Mouse (Mus musculus): ENCODE data around the gene Ccdc134.

Ccdc134 gene

DNA sequence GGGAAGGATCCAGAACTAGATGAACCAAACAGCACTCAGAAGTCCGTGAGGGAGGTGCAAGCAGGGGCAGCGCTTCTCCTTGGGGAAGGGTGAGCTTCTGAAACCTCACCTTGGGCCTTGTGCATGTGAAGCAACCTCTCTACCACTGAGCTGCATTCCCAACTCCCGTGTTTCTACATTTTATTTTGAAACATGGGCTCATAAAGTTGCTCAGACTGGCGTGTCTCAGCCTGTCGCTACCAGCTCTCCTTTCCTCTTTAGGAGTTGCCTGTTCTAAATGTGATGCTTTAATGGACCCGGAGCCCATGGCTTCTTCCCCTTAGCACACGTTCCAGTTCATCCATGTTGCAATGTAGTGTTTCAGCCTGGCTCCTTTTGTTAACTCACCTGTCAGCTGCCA is 24.7 kb downstream of the Ccdc134 start:
- peaks cover 70% of the 10 kb centered on the region for H3K36me3 ChIP-seq (ENCODE audit: insufficient read depth, low read length)
- H3K27me3 ChIP-seq (ENCODE audit: insufficient read depth, low read length), result no peaks in the 10 kb centered on the region
- peaks cover 94% of the 10 kb centered on the region for H3K4me1 ChIP-seq (replicated peaks; ENCODE audit: low read depth, low read length)
- no peak for TF ChIP-seq POU5F1 (IDR thresholded peaks at IDR 0.05; ENCODE audit: borderline replicate concordance, low read length)
- no peak for TF ChIP-seq NANOG (IDR thresholded peaks at IDR 0.05; ENCODE audit: borderline replicate concordance, low read length)
- TF ChIP-seq CTCF (conservative IDR thresholded peaks at IDR 0.05; ENCODE audit: low read length), result no peak
- 0 out of 2 replicates have a peak overlapping the region, but pooled peaks have one; percentile 3 for H3K4me3 ChIP-seq (replicated peaks; ENCODE audit: low read length)
- H3K9me3 ChIP-seq (ENCODE audit: low read length), result peaks cover 4% of the 10 kb centered on the region; the same call in 1 of the 2 replicates

DNA sequence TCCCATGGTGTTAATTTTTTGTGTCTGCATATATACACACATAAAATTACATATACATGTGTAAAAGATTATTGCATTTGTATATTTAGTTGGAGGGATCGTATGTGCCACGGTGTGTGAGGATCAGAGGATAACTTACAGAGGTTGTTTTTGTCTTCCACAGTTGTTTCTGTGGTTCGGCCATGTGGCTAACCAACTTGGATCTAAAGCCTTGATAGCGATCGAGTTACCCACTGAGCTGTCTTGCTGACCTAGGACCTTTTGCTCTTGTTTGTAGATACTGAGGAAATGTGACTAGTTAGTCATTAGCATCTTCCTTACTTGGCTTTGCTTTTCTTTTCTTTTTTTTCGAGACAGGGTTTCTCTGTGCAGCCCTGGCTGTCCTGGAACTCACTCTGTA is 28.6 kb downstream of the Ccdc134 start:
- H3K4me1 ChIP-seq (replicated peaks; ENCODE audit: low read depth, low read length), result peaks cover 99% of the 10 kb centered on the region

DNA sequence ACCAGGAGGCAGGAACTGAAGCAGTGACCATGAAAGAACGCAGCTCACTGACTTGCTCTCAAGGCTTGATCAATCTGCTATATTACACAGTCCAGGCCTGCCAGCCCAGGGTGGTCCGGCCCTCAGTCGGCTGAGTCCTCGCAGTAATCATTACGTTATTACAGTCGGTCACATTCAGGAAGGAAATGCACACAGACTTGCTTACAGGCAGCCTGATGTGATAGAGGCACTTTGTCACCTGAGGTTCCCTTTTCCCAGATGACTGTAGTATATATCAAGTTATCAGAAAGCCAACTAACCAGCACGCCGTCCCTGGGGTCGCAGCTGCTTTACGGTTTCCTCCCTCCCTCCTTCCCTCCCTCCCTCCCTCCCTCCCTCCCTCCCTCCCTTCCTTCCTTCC is 29.2 kb downstream of the Ccdc134 start:
- TF ChIP-seq POU5F1 (IDR thresholded peaks at IDR 0.05; ENCODE audit: borderline replicate concordance, low read length) (no peak), NANOG (IDR thresholded peaks at IDR 0.05; ENCODE audit: borderline replicate concordance, low read length) (no peak), CTCF (conservative IDR thresholded peaks at IDR 0.05; ENCODE audit: low read length) (no peak)
- H3K27me3 ChIP-seq (ENCODE audit: insufficient read depth, low read length), result no peaks in the 10 kb centered on the region
- H3K36me3 ChIP-seq (ENCODE audit: insufficient read depth, low read length), result peaks cover 73% of the 10 kb centered on the region
- H3K4me3 ChIP-seq (replicated peaks; ENCODE audit: low read length), result no peak overlapping the region
- no peaks in the 10 kb centered on the region for H3K9me3 ChIP-seq (ENCODE audit: low read length)
- peaks cover 99% of the 10 kb centered on the region for H3K4me1 ChIP-seq (replicated peaks; ENCODE audit: low read depth, low read length)

More for the DNA sequence above, 28.6 kb downstream of the Ccdc134 start:
- H3K4me3 ChIP-seq (replicated peaks; ENCODE audit: low read length), result no peak overlapping the region
- H3K36me3 ChIP-seq (ENCODE audit: insufficient read depth, low read length), result peaks cover 74% of the 10 kb centered on the region
- TF ChIP-seq POU5F1 (IDR thresholded peaks at IDR 0.05; ENCODE audit: borderline replicate concordance, low read length) (no peak), CTCF (conservative IDR thresholded peaks at IDR 0.05; ENCODE audit: low read length) (no peak), NANOG (IDR thresholded peaks at IDR 0.05; ENCODE audit: borderline replicate concordance, low read length) (no peak)
- no peaks in the 10 kb centered on the region for H3K9me3 ChIP-seq (ENCODE audit: low read length)
- no peaks in the 10 kb centered on the region for H3K27me3 ChIP-seq (ENCODE audit: insufficient read depth, low read length)

DNA sequence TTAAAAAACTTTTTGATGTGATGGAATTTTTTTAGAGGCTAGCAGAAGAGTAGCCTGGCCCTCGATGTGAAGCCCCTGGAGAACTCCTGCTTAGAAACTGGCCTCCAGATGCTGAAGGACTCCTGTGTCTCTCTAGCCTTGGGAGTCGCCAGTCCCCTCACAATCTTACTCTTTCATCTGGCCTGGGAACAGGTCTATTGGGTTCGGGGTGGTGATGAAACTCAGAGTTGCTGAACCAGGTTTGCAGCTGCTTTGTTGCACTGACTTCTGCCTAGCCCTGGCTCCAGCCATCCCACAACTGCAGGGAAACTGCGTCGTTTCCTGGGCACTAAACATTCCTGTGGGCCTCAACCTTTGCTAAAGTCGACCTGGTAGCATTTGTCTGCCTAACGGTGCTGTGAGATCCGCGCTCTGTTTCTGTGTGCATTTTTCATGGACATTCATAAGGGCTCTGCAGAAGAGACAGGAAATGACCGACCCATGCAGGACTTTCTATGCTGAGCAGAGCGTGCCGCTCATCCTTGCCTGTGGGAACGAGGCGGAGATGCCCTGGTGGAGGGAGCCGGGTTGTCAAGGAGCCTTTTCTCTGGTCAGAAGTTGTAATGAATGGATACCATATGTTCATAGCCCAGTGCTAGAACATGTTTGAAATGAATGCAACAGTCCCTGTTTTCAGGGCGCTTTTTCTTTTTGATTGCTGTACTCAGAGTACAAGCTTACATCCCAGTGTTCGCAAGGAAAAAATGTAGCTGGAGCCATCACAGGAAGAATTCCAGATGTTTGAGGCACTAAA is 30.7 kb downstream of the Ccdc134 start:
- Histone ChIP-seq H3K4me1 (replicated peaks; ENCODE audit: low read depth, low read length) (peaks cover 98% of the 10 kb centered on the region), H3K9me3 (ENCODE audit: low read length) (no peaks in the 10 kb centered on the region), H3K27me3 (ENCODE audit: insufficient read depth, low read length) (no peaks in the 10 kb centered on the region), H3K4me3 (replicated peaks; ENCODE audit: low read length) (peak overlapping the region; percentile 41), H3K36me3 (ENCODE audit: insufficient read depth, low read length) (peaks cover 67% of the 10 kb centered on the region)
- TF ChIP-seq NANOG (IDR thresholded peaks at IDR 0.05; ENCODE audit: borderline replicate concordance, low read length) (no peak), CTCF (conservative IDR thresholded peaks at IDR 0.05; ENCODE audit: low read length) (no peak), POU5F1 (IDR thresholded peaks at IDR 0.05; ENCODE audit: borderline replicate concordance, low read length) (no peak)

DNA sequence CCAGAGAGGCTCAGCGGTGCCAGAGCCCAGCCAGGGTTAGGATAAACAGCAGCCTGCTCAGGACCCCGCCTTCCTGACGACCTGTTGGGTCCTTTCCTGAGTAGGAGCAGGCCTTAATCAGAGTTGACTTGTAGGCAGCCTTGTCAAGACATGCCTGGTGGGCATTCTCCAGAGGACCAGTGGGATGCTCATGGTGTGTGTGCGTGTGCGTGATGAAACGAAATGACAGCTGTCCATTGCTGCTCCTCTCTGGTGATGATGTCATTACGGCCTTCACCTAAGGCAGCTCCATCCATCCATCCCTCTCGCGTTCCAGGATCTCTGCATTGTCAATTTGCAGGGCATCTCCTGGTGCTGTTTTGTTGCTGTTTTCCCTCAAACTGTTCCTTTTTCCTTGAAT is 31.7 kb downstream of the Ccdc134 start:
- Histone ChIP-seq H3K4me1 (replicated peaks; ENCODE audit: low read depth, low read length) (peaks cover 97% of the 10 kb centered on the region), H3K4me3 (replicated peaks; ENCODE audit: low read length) (no peak overlapping the region), H3K9me3 (ENCODE audit: low read length) (no peaks in the 10 kb centered on the region), H3K36me3 (ENCODE audit: insufficient read depth, low read length) (peaks cover 57% of the 10 kb centered on the region), H3K27me3 (ENCODE audit: insufficient read depth, low read length) (no peaks in the 10 kb centered on the region)
- no peak for TF ChIP-seq CTCF (conservative IDR thresholded peaks at IDR 0.05; ENCODE audit: low read length)

DNA sequence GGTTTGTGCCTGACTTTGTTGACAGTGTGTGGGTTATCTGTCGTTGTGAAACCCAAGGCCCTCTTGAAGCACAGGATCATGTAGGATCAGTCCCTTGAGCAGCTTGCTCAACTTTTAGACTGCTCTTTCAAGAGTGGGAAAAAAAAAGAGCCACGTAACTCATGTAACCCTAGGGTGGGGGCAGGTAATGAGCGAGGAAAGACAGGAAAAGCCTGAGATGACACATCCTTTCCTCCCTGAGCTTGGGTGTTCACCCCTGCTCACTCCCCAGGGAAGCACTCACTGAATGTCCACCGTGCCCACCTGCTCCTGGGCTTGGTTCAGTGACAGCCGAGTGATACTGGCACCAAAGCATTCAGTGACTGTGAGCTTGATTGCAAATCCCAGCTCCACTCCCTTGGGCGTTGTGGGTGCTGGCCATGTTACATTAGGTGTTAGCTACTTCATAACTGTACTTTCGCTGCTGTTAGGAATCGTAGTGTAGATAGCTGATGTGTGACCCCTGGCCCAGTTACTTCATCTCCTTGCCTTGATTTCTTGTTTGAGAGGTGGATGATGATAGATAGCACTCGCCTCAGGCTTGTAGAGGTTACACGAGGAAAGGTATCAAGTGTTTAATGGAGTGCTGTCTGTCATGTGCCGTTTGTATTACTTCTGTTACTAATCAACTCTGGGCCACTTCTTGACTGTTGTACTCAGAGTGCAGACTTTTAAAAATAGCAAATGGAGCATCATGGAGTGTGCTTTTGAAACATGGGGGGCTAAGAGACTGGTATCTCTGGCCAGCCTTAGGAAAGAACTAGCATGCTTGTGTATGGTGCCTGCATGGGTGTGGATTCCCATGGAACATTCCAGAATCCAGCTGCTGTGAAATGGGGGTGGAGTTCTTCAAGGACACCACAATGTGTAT is 33.3 kb downstream of the Ccdc134 start:
- Histone ChIP-seq H3K4me1 (replicated peaks; ENCODE audit: low read depth, low read length) (peaks cover 97% of the 10 kb centered on the region), H3K36me3 (ENCODE audit: insufficient read depth, low read length) (peaks cover 46% of the 10 kb centered on the region), H3K4me3 (replicated peaks; ENCODE audit: low read length) (no peak overlapping the region), H3K27me3 (ENCODE audit: insufficient read depth, low read length) (no peaks in the 10 kb centered on the region), H3K9me3 (ENCODE audit: low read length) (no peaks in the 10 kb centered on the region)
- TF ChIP-seq CTCF (conservative IDR thresholded peaks at IDR 0.05; ENCODE audit: low read length), result no peak
- TF ChIP-seq NANOG (IDR thresholded peaks at IDR 0.05; ENCODE audit: borderline replicate concordance, low read length), result no peak
- no peak for TF ChIP-seq POU5F1 (IDR thresholded peaks at IDR 0.05; ENCODE audit: borderline replicate concordance, low read length)

DNA sequence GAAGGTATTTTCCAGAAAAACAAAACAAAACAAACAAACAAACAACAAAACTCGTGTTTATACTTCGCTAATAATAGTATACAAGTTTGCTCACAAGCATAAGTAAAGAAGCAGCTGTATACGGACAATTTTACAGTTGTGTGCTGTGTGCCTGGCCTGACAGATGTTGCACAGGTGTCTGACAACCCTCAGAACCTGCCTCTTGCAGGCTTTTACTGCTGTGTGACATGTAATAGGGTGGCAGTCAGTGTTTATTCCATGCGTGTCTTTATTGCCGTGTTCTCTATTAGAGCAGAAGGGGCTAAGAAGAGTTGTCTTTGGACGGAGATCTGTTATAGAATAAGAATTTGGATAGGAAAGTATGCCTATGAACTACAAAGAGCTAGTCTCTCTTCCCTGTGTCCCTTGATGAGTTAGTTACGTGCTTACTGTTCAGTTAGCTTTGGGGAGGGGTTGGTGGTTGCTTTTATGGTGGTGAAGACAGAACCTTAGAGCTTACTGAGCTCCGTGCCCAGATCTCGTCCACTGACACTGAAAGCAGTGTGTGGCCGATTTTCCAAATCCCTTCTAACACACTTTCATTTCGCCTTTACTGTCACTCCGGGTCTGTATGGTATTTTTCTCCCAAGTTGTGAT is 34.4 kb downstream of the Ccdc134 start:
- Histone ChIP-seq H3K4me3 (replicated peaks; ENCODE audit: low read length) (no peak overlapping the region), H3K4me1 (replicated peaks; ENCODE audit: low read depth, low read length) (peaks cover 97% of the 10 kb centered on the region), H3K9me3 (ENCODE audit: low read length) (no peaks in the 10 kb centered on the region), H3K36me3 (ENCODE audit: insufficient read depth, low read length) (peaks cover 43% of the 10 kb centered on the region), H3K27me3 (ENCODE audit: insufficient read depth, low read length) (no peaks in the 10 kb centered on the region)
- no peak for TF ChIP-seq NANOG (IDR thresholded peaks at IDR 0.05; ENCODE audit: borderline replicate concordance, low read length)
- TF ChIP-seq POU5F1 (IDR thresholded peaks at IDR 0.05; ENCODE audit: borderline replicate concordance, low read length), result no peak
- TF ChIP-seq CTCF (conservative IDR thresholded peaks at IDR 0.05; ENCODE audit: low read length), result no peak
